Mouse (Mus musculus) left cerebral cortex, adult 9 months (tissue): ENCODE data around the gene Crtc3.
A peak's percentile ranks its signal among the peaks of the same experiment; 100 is the strongest.

ENCODE experiments used
- DNase-seq, 2 experiments: peaks; one replicate each; pipeline ENCODE4 v3.0.0; 2022; ENCODE audit warnings: low spot score in 2 of 2

Crtc3 gene

DNA sequence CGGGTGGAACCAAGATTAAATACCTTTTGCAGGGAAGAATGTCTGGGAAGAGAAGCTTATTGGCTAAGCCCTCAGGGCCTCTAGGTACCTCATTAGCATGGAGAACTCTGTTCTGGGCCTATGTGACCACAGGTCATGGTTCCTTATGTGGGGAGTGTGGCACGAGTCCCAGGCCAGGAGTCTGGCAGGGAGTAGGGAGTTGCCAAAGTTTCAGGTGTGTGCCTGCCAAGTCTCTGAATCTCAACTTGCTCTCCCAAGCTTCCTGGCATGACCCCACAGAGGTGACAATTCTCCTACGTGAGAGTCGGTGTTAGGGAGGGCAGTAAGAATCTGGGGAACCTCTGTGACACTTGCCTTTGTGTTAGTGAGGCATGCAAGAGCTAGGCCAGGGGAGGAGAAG, 131.5 kb downstream of the Crtc3 start:
- DNase-seq: no peak

GRCm38 (mm10) chr7:80556166-80556565, 132.5 kb downstream of the Crtc3 start:
- no peak for DNase-seq

DNA sequence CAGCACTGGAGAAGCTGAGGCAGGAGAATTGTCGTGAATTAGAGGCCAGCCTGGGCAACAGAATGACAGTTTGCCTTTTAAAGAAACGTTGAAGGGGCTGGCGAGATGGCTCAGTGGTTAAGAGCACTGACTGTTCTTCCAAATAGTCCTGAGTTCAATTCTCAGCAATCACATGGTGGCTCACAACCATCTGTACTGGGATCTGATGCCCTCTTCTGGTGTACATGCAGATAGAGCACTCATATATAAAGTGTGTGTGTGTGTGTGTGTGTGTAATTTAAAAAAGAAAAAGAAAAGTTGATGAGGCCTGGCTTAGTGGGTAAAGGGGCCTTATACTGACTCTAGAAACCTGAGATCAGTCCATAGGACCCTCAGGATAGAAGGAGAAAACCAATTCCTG, 133.5 kb downstream of the Crtc3 start:
- DNase-seq: no peak

GRCm38 (mm10) chr7:80554180-80555021, 134.3 kb downstream of the Crtc3 start:
- peak in 1 of 2 experiments; percentile 41 for DNase-seq

GRCm38 (mm10) chr7:80548513-80549260, 140.0 kb downstream of the Crtc3 start:
- DNase-seq: no peak

DNA sequence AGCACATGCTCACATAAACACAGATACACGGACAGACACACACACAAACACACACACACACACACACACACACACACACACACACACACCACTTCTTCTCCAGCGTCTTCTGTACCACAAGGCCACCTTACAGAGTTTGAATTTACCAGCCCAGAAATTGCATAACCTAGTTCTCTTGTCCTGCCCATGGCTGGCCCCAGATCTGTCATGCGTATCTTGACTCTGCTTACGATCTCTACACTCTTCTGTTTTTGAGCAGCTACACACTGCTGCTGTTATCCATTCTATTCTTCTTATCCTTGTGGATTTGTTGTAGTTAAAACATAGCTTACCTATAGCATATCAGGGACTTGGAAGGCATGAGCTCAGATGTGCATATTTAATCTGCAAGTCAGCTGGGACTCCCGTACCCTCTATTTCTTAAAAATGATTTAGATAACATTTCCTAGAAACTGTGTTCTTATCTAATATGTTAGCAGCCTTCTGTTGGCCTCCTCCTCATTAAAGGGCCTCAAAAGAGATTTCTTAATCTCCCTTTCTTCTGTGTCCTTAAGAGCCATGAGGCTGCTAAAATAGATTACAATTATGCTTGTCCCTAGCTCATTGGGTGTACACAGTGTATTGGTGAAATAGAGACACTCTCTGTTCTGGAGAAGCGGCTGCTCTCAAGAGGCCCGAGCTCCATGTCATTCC, 146.4 kb downstream of the Crtc3 start:
- DNase-seq: no peak

DNA sequence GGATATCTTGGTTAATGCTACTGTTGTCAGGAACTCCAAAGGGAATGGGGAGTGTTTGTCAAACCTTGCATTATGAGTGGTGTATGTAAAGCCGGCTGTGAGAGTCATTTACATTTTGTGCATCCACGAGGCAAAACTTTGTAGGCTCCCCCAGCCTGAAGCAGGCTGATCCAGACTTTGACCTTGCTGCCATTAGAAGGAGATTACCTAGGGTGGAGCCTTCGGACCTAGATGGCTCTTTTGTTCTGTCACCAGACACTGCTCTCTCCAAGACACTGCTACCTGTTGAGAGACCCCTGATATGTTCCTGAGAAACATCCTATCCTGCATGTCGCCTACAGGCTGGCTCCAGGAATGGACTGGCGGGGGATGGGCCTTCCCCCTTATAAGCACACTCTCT, 149.1 kb downstream of the Crtc3 start:
- no peak for DNase-seq
